Mouse (Mus musculus): Measurements from ENCODE around the gene Hist2h4.

DNA sequence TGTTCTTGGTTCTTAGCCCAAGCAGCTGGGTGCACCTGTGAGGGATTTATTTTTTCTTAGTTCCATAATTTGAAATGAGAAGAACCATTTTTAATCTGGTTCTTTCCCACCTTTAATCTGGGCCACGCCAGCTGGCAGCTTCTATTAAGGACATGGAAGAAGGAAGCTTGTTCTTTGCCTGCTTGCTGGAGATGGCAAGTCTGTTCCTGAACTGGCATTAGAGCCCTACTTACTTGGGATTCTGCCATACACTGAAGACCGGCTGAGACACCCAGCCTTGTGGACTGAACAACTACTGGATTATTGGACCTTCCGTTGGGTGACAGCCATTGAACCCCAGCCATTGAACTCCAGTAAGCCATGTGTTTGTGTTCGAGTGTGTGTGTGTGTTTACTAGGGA, 40.3 kb downstream of the Hist2h4 start:
- TF ChIP-seq POLR2A (IDR thresholded peaks at IDR 0.05; ENCODE audit: control insufficient read depth, extremely low read depth, insufficient read depth, low read length, poor library complexity) (no peak), CTCF (IDR thresholded peaks at IDR 0.05; ENCODE audit: borderline replicate concordance, control insufficient read depth, extremely low read depth, insufficient read depth, low read length, poor library complexity) (no peak)

Measured in thymus, adult 2 months (tissue).